Mouse (Mus musculus) liver, embryonic 15.5 days (tissue): Measurements from ENCODE around the gene Adh7. TPM values are rescaled to one million over a fixed set of nuclear protein-coding genes. Genes with fewer than 3 reads are reported as not detected.

Source experiments
- ATAC-seq: fragments of 200-750 bp; cut with Nextera tagmentation; 2 replicates; pipeline ENCODE4 v1.8.0; 2017; ENCODE audit warnings: moderate number of reproducible peaks, mild to moderate bottlenecking, moderate library complexity; ENCODE audit not compliant: insufficient read depth
- H3K27ac ChIP-seq: fragments of 300-500 bp; sonication (generic); replicated peaks from 2 replicates; pipeline ENCODE4 v1.5.1; 2015; ENCODE audit warnings: mild to moderate bottlenecking, inconsistent platforms
- H3K27me3 ChIP-seq: fragments of 300-500 bp; sonication (generic); 2 replicates; pipeline ENCODE4 v1.6.1; 2015; ENCODE audit warnings: mild to moderate bottlenecking, inconsistent platforms
- H3K36me3 ChIP-seq: fragments of 300-500 bp; sonication (generic); replicated peaks from 2 replicates; pipeline ENCODE4 v1.6.1; 2015; ENCODE audit warnings: moderate library complexity, mild to moderate bottlenecking, inconsistent platforms
- H3K4me1 ChIP-seq: fragments of 300-500 bp; sonication (generic); replicated peaks from 2 replicates; pipeline ENCODE4 v1.6.1; 2015; ENCODE audit warnings: inconsistent platforms
- H3K4me2 ChIP-seq: fragments of 300-500 bp; sonication (generic); 2 replicates; pipeline ENCODE4 v1.6.1; 2015; ENCODE audit warnings: moderate library complexity, mild to moderate bottlenecking, inconsistent platforms
- H3K4me3 ChIP-seq: fragments of 300-500 bp; sonication (generic); replicated peaks from 2 replicates; pipeline ENCODE4 v1.5.1; 2015; ENCODE audit warnings: mild to moderate bottlenecking, inconsistent platforms
- H3K9ac ChIP-seq: fragments of 300-500 bp; sonication (generic); 2 replicates; pipeline ENCODE4 v1.6.1; 2015; ENCODE audit warnings: moderate library complexity, mild to moderate bottlenecking, inconsistent platforms
- H3K9me3 ChIP-seq: fragments of 300-500 bp; sonication (generic); replicated peaks from 2 replicates; pipeline ENCODE4 v1.6.1; 2016; ENCODE audit warnings: inconsistent platforms
- WGBS: fragments of 180-500 bp; shearing (Covaris S2); methylation state at CpG from one replicate; pipeline ENCODE4 v1.1.7; 2015; ENCODE audit warnings: mixed read lengths; ENCODE audit not compliant: insufficient replicate concordance; 5-methylcytosine and 5-hydroxymethylcytosine counted together
- polyA plus RNA-seq: library from polyadenylated mRNA; unstranded; fragments of >200 nt; fragmentation: Nextera tagmentation; extraction: Ambion mirVana; gene quantifications from 2 replicates; pipeline ENCODE4 v1.2.1, GENCODE M21; 2015

The Adh7 gene
- polyA plus RNA-seq, 1 experiment from 2014 or later = 0.36 TPM

DNA sequence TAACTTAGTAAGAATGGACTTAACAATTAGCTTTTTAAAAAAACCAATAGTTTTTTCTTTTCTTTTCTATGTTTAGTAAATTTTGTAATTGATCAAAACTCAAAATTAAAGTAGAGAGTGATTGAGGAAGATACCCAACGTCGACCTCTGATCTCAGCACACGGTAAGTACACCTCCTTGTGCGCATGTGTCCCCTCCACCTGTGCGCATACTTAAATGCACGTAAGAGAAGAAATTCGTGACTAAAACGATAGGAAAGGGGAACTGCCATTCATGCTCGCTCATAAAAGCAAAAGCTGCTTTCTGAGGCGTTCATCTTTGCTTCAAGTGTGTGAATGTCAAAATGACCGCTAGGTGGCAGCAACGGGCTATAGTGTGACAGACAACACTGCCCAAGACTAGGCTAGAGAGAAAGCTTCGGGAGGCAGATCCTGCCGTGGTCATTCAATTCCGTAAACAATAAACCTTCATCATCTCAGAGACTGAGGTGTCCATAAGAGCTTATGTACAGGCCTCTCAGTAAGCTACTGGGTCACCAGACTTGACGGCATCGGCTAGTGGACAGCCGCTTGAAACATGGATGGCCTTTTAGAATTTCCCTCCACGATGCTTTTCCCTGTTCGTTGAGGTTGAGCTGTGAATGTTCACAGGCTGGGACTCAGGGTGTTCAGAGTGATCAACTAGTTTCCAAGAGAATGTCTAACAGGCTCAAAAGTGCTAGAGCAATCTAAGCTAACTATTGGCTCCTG lies 19.4 kb upstream of the Adh7 start:
- Histone ChIP-seq H3K4me3 (no peak overlapping the region), H3K9ac (no peak overlapping the region), H3K36me3 (no peaks in the 10 kb centered on the region), H3K4me1 (no peaks in the 10 kb centered on the region), H3K9me3 (no peaks in the 10 kb centered on the region), H3K27ac (no peak overlapping the region), H3K27me3 (no peaks in the 10 kb centered on the region), H3K4me2 (0 out of 2 replicates have a peak overlapping the region, but pooled peaks have one; percentile 14)
- ATAC-seq = no peak; the same call in 1 of the 2 replicates
- WGBS = 26% methylated on average over 20 of the region's 20 CpGs

DNA sequence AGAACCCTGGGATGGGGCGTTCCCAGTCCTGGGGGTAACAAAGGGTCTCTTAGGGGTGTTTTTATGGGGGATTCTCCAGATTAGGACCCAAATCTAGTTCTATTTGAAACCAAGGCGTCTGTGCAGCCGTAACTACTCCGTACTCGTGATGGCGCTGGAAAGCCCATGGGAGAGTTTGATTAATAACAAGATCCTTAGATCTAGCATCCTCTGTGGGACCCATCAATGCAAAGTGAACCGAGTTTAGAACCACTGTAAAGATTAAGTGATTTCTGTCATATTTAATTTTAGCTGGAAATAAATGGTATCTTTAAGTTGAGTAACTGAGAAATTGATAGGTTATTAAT lies 18.9 kb upstream of the Adh7 start:
- H3K27ac ChIP-seq = no peak overlapping the region
- no peaks in the 10 kb centered on the region for H3K36me3 ChIP-seq
- no peaks in the 10 kb centered on the region for H3K4me1 ChIP-seq
- no peak overlapping the region for H3K9ac ChIP-seq
- H3K4me2 ChIP-seq = no peak overlapping the region
- no peaks in the 10 kb centered on the region for H3K27me3 ChIP-seq
- no peaks in the 10 kb centered on the region for H3K9me3 ChIP-seq
- no peak for ATAC-seq
- 62% methylated on average over 7 of the region's 7 CpGs for WGBS
- no peak overlapping the region for H3K4me3 ChIP-seq

DNA sequence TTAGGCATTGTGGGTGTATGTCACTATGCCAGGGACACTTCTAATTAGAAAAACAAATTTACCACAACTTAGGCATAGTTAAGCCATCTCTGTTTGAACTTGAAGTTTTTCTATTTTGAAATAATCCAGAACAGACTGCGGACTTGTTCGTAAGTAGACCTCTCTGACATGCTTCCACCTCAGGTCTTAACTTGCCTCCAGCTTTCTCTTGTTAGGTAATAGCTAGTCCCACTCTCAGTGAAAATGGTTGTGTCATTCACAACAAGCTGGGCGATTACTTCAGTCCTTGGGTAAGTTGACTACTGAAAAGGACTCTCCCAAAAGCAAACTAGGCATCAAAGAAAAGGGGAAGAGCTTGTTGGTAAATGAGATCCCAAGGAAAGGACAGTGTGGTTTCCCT lies 8.7 kb upstream of the Adh7 start:
- Histone ChIP-seq H3K27me3 (no peaks in the 10 kb centered on the region), H3K36me3 (no peaks in the 10 kb centered on the region), H3K4me2 (no peak overlapping the region), H3K9me3 (no peaks in the 10 kb centered on the region), H3K4me1 (no peaks in the 10 kb centered on the region), H3K4me3 (no peak overlapping the region), H3K27ac (no peak overlapping the region), H3K9ac (no peak overlapping the region)
- WGBS = 69% methylated on average over 3 of the region's 3 CpGs
- ATAC-seq = no peak

DNA sequence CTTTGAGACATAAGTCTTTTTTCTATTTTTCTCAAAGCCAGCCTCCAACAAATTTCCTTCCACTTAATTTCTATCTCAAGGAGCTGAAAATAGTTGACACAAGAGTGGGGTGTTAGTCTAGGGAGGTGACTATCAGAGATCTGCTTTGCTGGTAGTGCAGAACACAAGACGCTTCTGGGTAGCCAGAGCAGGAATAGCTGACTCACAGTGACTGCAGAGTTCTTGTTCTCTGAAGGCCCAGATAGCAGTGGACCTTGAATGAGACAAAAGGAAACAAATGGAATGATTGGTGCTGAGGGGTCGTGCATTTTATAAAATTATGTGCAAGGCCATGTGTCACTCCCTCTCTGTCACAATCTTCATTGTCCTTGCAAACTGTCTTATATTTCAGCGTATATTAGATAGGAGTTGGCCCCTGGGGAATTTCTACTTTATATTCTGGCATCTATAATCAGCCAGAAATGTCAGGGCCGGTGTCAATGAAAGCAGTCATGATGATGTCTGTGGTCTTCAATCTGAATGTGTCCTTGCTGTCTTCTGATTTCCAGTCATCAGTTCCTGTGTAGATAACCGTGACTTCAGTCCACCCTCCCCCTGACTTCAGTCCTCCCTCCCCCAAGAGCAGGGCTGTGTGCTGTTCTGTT lies 7.0 kb upstream of the Adh7 start:
- H3K36me3 ChIP-seq = no peaks in the 10 kb centered on the region
- H3K27me3 ChIP-seq = no peaks in the 10 kb centered on the region
- ATAC-seq = no peak
- no peak overlapping the region for H3K4me3 ChIP-seq
- no peak overlapping the region for H3K4me2 ChIP-seq
- no peaks in the 10 kb centered on the region for H3K4me1 ChIP-seq
- no peak overlapping the region for H3K27ac ChIP-seq
- WGBS = 46% methylated on average over 5 of the region's 5 CpGs
- H3K9ac ChIP-seq = no peak overlapping the region
- H3K9me3 ChIP-seq = no peaks in the 10 kb centered on the region

DNA sequence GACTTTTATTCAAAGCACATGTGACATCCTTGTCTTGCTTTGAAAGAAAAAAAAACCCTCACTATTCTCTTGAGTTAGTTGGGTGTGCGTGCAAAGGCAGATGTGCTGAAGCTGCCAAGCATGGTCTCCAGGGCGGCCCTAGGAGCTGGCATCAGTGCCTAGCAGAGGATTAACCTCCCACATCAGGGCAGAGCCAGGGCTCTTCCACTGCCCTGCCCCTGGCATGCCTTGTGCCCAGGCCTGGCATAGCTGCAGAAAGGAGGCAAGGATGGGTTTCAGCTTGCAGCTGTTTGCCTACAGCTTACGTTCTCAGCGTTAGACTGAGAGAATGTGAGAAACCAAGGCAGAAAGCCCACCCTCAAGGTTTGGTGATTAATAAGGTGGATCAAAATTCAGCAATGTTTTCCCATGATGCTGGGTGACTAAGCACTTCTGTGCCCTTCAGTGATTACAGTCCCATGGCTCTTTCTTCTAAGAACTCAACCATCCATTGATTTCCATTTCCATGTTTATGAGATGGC lies 5.1 kb upstream of the Adh7 start:
- Histone ChIP-seq H3K4me2 (no peak overlapping the region), H3K27ac (no peak overlapping the region), H3K4me3 (no peak overlapping the region), H3K36me3 (no peaks in the 10 kb centered on the region), H3K4me1 (no peaks in the 10 kb centered on the region), H3K9ac (no peak overlapping the region), H3K9me3 (no peaks in the 10 kb centered on the region), H3K27me3 (no peaks in the 10 kb centered on the region)
- ATAC-seq = no peak
- 70% methylated on average over 4 of the region's 4 CpGs for WGBS

DNA sequence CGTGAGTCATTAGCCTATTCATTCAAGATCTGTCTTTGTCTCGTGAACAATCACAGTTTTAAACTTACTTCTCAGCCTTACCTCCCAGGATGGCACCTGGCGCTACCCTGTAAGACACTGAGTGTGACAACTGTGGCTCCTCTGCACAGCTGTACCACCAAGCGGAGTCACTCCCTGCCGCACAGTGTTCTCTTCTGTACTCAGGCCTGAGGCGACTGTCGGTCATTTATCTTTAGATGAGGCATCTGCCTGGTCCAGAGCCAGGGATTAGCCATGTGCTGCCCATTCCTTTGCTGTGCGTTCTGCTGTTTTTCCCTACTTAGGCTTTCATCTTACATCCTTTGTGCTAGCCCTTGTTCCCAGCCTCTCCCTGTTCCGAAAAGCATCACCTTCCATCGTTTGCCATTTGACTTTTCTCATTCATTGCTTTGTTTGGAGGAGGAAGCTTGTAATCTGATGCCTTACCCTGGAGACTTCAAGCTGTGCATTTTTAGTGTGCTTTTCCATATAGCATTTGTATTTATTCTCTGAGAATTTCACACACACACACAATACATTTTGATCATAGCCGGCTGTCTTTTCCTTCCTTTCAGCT lies 2.1 kb upstream of the Adh7 start:
- ATAC-seq = no peak
- no peaks in the 10 kb centered on the region for H3K27me3 ChIP-seq
- no peak overlapping the region for H3K9ac ChIP-seq
- no peaks in the 10 kb centered on the region for H3K9me3 ChIP-seq
- H3K4me1 ChIP-seq = no peaks in the 10 kb centered on the region
- H3K4me3 ChIP-seq = no peak overlapping the region
- H3K27ac ChIP-seq = no peak overlapping the region
- no peak overlapping the region for H3K4me2 ChIP-seq
- H3K36me3 ChIP-seq = no peaks in the 10 kb centered on the region
- 62% methylated on average over 11 of the region's 11 CpGs for WGBS

DNA sequence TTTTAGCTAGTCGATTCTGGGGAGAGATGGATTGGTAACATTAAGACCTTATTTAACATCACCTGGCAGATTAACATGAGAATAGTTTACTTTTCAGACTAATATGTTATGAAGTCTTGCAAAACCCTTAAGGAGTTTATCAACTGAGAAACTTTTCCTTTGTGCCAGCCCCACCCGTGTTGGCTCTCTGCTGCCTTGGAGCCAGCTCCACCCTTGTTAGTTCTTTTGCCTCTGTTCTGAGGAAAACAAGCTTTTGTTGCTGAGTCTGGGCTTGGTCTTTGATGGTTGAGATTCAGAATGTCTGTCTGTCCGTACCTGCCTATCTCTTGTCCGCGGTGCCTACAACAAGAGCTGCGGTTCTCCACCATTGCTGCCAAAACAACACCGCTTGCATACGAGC lies 1.5 kb upstream of the Adh7 start:
- Histone ChIP-seq H3K9ac (no peak overlapping the region), H3K27ac (no peak overlapping the region), H3K4me1 (no peaks in the 10 kb centered on the region), H3K36me3 (no peaks in the 10 kb centered on the region), H3K4me2 (no peak overlapping the region), H3K4me3 (no peak overlapping the region), H3K9me3 (no peaks in the 10 kb centered on the region), H3K27me3 (no peaks in the 10 kb centered on the region)
- WGBS = 75% methylated on average over 8 of the region's 8 CpGs
- no peak for ATAC-seq

DNA sequence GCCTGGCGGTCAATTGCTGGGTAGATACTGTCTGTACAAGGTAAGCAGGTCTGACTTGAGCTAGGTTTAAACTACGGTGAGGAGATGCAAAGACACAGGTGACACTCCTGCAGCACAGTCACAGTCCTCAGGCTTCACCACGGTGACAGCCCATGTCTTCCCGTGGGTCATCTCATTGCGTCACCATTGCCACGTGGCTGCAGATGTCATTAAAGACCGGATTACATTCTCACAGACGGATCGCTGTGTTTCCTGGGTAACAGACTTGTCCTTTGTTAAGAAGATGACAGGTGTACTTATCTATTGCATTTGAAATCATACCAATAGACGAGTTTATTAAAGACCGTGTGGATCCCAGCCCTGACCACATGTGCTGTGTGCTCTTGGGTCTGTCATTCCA lies 3.6 kb downstream of the Adh7 start:
- Histone ChIP-seq H3K9me3 (no peaks in the 10 kb centered on the region), H3K27me3 (no peaks in the 10 kb centered on the region), H3K9ac (no peak overlapping the region), H3K4me3 (no peak overlapping the region), H3K4me2 (no peak overlapping the region), H3K27ac (no peak overlapping the region), H3K36me3 (no peaks in the 10 kb centered on the region), H3K4me1 (0 out of 2 replicates have a peak, but pooled peaks cover 4% of the 10 kb centered on the region)
- no peak for ATAC-seq
- WGBS = 68% methylated on average over 11 of the region's 11 CpGs

DNA sequence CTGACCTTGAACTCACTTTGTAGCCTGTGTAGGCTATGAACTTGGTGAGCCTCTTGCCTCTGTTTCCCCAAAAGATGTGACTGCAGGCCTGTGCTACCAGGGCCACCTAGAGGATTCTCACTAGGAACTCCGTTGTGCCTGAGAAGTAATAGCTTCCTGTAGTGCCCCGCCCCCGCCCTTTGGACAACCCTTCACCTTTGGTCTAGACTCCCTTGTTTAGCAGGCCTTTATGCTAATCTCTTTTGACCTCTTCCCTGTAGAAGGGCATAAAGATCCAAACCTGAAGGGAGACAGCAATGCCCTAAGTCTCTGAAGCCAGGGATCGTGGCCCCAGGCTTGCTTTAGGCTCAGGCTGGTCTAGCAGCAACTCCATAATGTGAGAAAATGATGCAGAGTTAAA lies 5.0 kb downstream of the Adh7 start:
- 37% methylated on average over 4 of the region's 4 CpGs for WGBS
- Histone ChIP-seq H3K27me3 (no peaks in the 10 kb centered on the region), H3K4me3 (no peak overlapping the region), H3K9ac (no peak overlapping the region), H3K36me3 (no peaks in the 10 kb centered on the region), H3K4me2 (no peak overlapping the region), H3K9me3 (no peaks in the 10 kb centered on the region), H3K27ac (no peak overlapping the region), H3K4me1 (0 out of 2 replicates have a peak, but pooled peaks cover 4% of the 10 kb centered on the region)
- no peak for ATAC-seq

DNA sequence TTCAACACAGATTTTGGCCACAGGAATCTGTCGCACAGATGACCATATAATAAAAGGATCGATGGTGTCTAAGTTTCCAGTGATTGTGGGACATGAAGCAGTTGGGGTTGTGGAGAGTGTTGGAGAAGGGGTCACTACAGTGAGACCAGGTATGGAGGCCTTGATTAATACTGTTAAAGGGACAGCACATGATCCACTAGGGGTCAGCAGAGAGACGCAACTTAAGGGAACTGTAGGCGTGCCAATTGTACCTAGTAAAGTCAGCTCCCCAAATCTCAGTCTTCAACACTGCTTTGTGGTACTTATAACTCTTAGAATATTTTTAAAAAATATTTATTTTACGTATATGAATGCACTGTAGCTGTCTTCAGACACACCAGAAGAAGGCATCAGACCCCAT lies 5.4 kb downstream of the Adh7 start:
- no peak overlapping the region for H3K4me3 ChIP-seq

GRCm38 (mm10) chr3:138224363-138224954 lies 6.9 kb downstream of the Adh7 start:
- no peaks in the 10 kb centered on the region for H3K9me3 ChIP-seq
- no peak overlapping the region for H3K4me3 ChIP-seq
- H3K36me3 ChIP-seq = no peaks in the 10 kb centered on the region
- no peak overlapping the region for H3K4me2 ChIP-seq
- H3K27ac ChIP-seq = no peak overlapping the region
- H3K27me3 ChIP-seq = no peaks in the 10 kb centered on the region
- H3K4me1 ChIP-seq = 0 out of 2 replicates have a peak, but pooled peaks cover 4% of the 10 kb centered on the region
- H3K9ac ChIP-seq = no peak overlapping the region
- WGBS = 75% methylated on average over 13 of the region's 13 CpGs
- ATAC-seq = peak; percentile 45; the same call in 1 of the 2 replicates

More for the DNA sequence above, 5.4 kb downstream of the Adh7 start:
- H3K36me3 ChIP-seq = no peaks in the 10 kb centered on the region
- WGBS = 32% methylated on average over 5 of the region's 5 CpGs
- H3K27ac ChIP-seq = no peak overlapping the region
- ATAC-seq = no peak
- no peak overlapping the region for H3K9ac ChIP-seq
- H3K9me3 ChIP-seq = no peaks in the 10 kb centered on the region
- H3K27me3 ChIP-seq = no peaks in the 10 kb centered on the region
- H3K4me2 ChIP-seq = no peak overlapping the region
- H3K4me1 ChIP-seq = 0 out of 2 replicates have a peak, but pooled peaks cover 4% of the 10 kb centered on the region
